ENCODE assay signal across 8 mouse cellular contexts in genomic region chr2:162968357-162968756, GRCm38 (mm10). TPM values are rescaled to one million over a fixed set of nuclear protein-coding genes. Genes with fewer than 3 reads are reported as not detected.
DNase-seq lines count a peak whose midpoint lies in the region; ATAC-seq and TF ChIP-seq lines count a peak whose summit lies in the region.

No protein-coding gene starts in this region.

- intact Hi-C loops in left cerebral cortex, postnatal 10 days (cut with DNase I): no loop called here

- no peak for TF ChIP-seq POLR2A in cerebellum, adult 2 months (IDR thresholded peaks at IDR 0.05; ENCODE audit: borderline replicate concordance, insufficient read depth, low read length)

- peak; percentile 69 for ATAC-seq in erythroblast, adult 5-6 weeks (replicated peaks; ENCODE audit: low FRiP score, poor library complexity, severe bottlenecking)
- peak; percentile 69; the same call in 1 of the 2 replicates for ATAC-seq in monocyte, adult 5-6 weeks (replicated peaks; ENCODE audit: insufficient number of reproducible peaks, low FRiP score, low TSS enrichment, poor library complexity, severe bottlenecking)

- no peak overlapping the region for H3K4me3 ChIP-seq in cerebellum, adult 2 months (replicated peaks; ENCODE audit: insufficient read depth, low read depth, low read length)

- no peaks in the 10 kb centered on the region for H3K4me1 ChIP-seq in cerebellum, adult 2 months (ENCODE audit: control insufficient read depth, insufficient read depth, low read length)

- H3K27me3 ChIP-seq in cerebellum, adult 2 months (ENCODE audit: control insufficient read depth, insufficient read depth, low read length): no peaks in the 10 kb centered on the region

- WGBS in cerebellum, adult 2 months: 10% methylated on average over 5 of the region's 5 CpGs

- DNase-seq in cerebellum, adult 2 months: peak; percentile 27 to 36
- no peak for DNase-seq in cerebellum, adult 9-11 months
- DNase-seq in urinary bladder, postnatal 14 days (ENCODE audit: low spot score): peak; percentile 30
- no peak for DNase-seq in urinary bladder, adult 2 months (ENCODE audit: low spot score)
- DNase-seq in kidney, postnatal 25 days: peak; percentile 63 to 69
- no peak for DNase-seq in left cerebral cortex, postnatal 10 days (ENCODE audit: extremely low spot score in 1 of 2, low spot score in 2 of 2)

- TF ChIP-seq CTCF in cerebellum, adult 2 months (IDR thresholded peaks at IDR 0.05; ENCODE audit: borderline replicate concordance, insufficient read depth, low read depth, low read length): peak; percentile 67; the same call in 1 of the 2 replicates

- no peak overlapping the region for H3K27ac ChIP-seq in cerebellum, adult 2 months (ENCODE audit: insufficient read depth, low read length)

RNA-seq across cellular contexts. Expression of gene Sgk2, which starts 18.8 kb away (rescaled TPM):
- 2.8 and 3.8 TPM in 2 replicates for polyA plus RNA-seq in cerebellum, adult 2 months (2012; rRNA removed)
- 0.25 and 0.32 TPM in 2 replicates for polyA plus RNA-seq in urinary bladder, adult 2 months (2012; rRNA removed)
- not detected in 2 replicates for total RNA-seq in erythroblast, adult 5-6 weeks (2015; ENCODE audit: low replicate concordance)
- not detected in 2 replicates for total RNA-seq in erythroblast, adult 5-6 weeks (2017; ENCODE audit: low replicate concordance)
- total RNA-seq in monocyte, adult 5-6 weeks (2017): not detected in 3 replicates
- total RNA-seq in left cerebral cortex, postnatal 10 days (2021): under 1 TPM; 0.39 to 0.41 TPM

RNA-seq across cellular contexts. Expression of gene L3mbtl1, which starts 25.1 kb away (rescaled TPM):
- polyA plus RNA-seq in cerebellum, adult 2 months (2012; rRNA removed): 8.2 and 8.5 TPM in 2 replicates
- polyA plus RNA-seq in urinary bladder, adult 2 months (2012; rRNA removed): 0.37 and 0.54 TPM in 2 replicates
- total RNA-seq in erythroblast, adult 5-6 weeks (2015; ENCODE audit: low replicate concordance): not detected in 2 replicates
- total RNA-seq in erythroblast, adult 5-6 weeks (2017; ENCODE audit: low replicate concordance): 0.28 TPM in 1 of 2 replicates, not detected in the other
- 0.32 TPM in 1 of 3 replicates, not detected in the others for total RNA-seq in monocyte, adult 5-6 weeks (2017)
- total RNA-seq in left cerebral cortex, postnatal 10 days (2021): 10 to 100 TPM; 29.6 to 35.0 TPM

RNA-seq across cellular contexts. Expression of gene Srsf6, which starts 37.0 kb away (rescaled TPM):
- polyA plus RNA-seq in cerebellum, adult 2 months (2012; rRNA removed): 140 and 143 TPM in 2 replicates
- 188 and 261 TPM in 2 replicates for polyA plus RNA-seq in urinary bladder, adult 2 months (2012; rRNA removed)
- 59.0 and 69.2 TPM in 2 replicates for total RNA-seq in erythroblast, adult 5-6 weeks (2015; ENCODE audit: low replicate concordance)
- 53.0 and 57.5 TPM in 2 replicates for total RNA-seq in erythroblast, adult 5-6 weeks (2017; ENCODE audit: low replicate concordance)
- total RNA-seq in monocyte, adult 5-6 weeks (2017): 153 to 219 TPM (median 160 TPM) in 3 replicates
- total RNA-seq in left cerebral cortex, postnatal 10 days (2021): 100 to 1,000 TPM; 118 to 119 TPM

RNA-seq across cellular contexts. Expression of gene Ift52, which starts 48.8 kb away (rescaled TPM):
- polyA plus RNA-seq in cerebellum, adult 2 months (2012; rRNA removed): 34.2 and 35.9 TPM in 2 replicates
- polyA plus RNA-seq in urinary bladder, adult 2 months (2012; rRNA removed): 41.2 and 45.7 TPM in 2 replicates
- total RNA-seq in erythroblast, adult 5-6 weeks (2015; ENCODE audit: low replicate concordance): 6.7 and 16.7 TPM in 2 replicates
- 5.4 and 13.5 TPM in 2 replicates for total RNA-seq in erythroblast, adult 5-6 weeks (2017; ENCODE audit: low replicate concordance)
- total RNA-seq in monocyte, adult 5-6 weeks (2017): 22.0 to 34.8 TPM (median 29.3 TPM) in 3 replicates
- 10 to 100 TPM; 24.6 to 25.5 TPM for total RNA-seq in left cerebral cortex, postnatal 10 days (2021)

Comparison
In these comparisons a context has a peak if more than half of its experiments do, and no peak if none do; other contexts are left out.
1. DNase-seq: peak in cerebellum, adult 2 months (2 of 2), urinary bladder, postnatal 14 days (single experiment) and kidney, postnatal 25 days (2 of 2); none in cerebellum, adult 9-11 months (single experiment), urinary bladder, adult 2 months (single experiment) and left cerebral cortex, postnatal 10 days (0 of 2).
2. RNA of gene L3mbtl1, which starts 25.1 kb away (total RNA-seq): 29.6 to 35.0 TPM in left cerebral cortex, postnatal 10 days; 0.28 TPM in erythroblast, adult 5-6 weeks and 0.32 TPM in monocyte, adult 5-6 weeks; every median in the first group is over 10 times any median in the second.